Mouse (Mus musculus): ENCODE data around the gene 1700015G11Rik. TPM values are rescaled to one million over a fixed set of nuclear protein-coding genes. Genes with fewer than 3 reads are reported as not detected.

1700015G11Rik gene
- polyA plus RNA-seq, 1 experiment from 2014 or later = not detected

DNA sequence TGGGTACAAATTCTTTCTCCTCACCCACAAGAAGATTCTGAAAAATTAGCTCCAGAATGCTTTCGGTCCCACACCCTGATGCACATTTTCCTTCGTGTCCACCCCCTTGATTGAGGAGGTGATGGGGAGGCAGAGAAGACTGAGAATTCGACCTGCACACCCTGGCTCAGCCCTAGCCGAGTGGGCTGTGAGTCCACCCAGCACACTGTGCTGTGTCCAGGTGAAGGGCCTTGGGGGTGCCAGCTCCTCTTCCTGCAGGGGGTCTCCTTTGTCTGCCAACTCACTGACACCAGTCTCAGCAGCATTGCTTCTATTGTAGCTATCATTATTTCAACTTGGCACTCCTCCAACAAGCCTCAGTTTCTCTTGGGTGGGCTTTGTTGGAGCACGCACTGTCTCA is 42.4 kb downstream of the 1700015G11Rik start:
- H3K9ac ChIP-seq (ENCODE audit: low read depth, low read length) = no peak overlapping the region
- no peaks in the 10 kb centered on the region for H3K27me3 ChIP-seq (replicated peaks; ENCODE audit: control insufficient read depth, insufficient read depth, low read length)
- H3K36me3 ChIP-seq (ENCODE audit: control insufficient read depth, insufficient read depth) = no peaks in the 10 kb centered on the region
- no peaks in the 10 kb centered on the region for H3K9me3 ChIP-seq (ENCODE audit: control insufficient read depth)
- no peak overlapping the region for H3K4me2 ChIP-seq (replicated peaks; ENCODE audit: low read depth)
- 73% methylated on average over 5 of the region's 5 CpGs for WGBS
- H3K4me1 ChIP-seq (replicated peaks; ENCODE audit: control insufficient read depth, insufficient read depth, low read length) = no peaks in the 10 kb centered on the region
- TF ChIP-seq CTCF (IDR thresholded peaks at IDR 0.05; ENCODE audit: low read depth) = no peak
- H3K4me3 ChIP-seq (ENCODE audit: low read depth, low read length) = no peak overlapping the region
- no peak for ATAC-seq
- no peak overlapping the region for H3K27ac ChIP-seq (ENCODE audit: low read depth, low read length)

DNA sequence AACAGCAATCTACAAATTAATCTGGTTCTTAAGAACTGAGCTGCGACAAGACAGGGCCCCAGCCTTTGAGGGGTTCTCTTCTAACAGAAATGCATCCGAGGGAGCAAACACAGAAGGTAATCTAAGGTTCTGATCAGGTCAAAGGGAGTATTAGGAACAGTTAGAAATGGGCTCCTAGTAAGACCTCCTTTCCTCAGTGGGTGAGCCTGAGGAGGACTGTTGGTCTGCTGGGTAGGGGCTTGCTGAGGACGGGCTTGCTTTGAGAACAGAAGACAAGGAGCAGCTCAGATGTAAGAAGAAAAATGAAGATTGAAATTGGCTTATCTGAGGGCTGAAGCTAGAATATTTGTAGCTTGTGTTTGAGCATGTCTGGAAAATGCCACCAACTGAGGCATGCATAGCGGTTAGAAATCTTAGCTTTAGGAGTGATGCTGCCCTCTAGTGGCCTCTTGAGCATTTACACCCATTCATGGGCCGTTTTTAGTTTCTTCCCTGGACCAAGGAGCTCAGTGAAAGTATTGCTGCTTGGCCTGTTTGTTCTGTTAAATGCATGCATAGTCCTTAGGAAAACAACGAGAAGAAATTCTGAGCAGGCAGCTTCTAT is 43.2 kb downstream of the 1700015G11Rik start:
- no peak overlapping the region for H3K9ac ChIP-seq (ENCODE audit: low read depth, low read length)
- no peak overlapping the region for H3K4me3 ChIP-seq (ENCODE audit: low read depth, low read length)
- WGBS = 34% methylated on average over 6 of the region's 6 CpGs
- no peaks in the 10 kb centered on the region for H3K27me3 ChIP-seq (replicated peaks; ENCODE audit: control insufficient read depth, insufficient read depth, low read length)
- no peak overlapping the region for H3K4me2 ChIP-seq (replicated peaks; ENCODE audit: low read depth)
- TF ChIP-seq CTCF (IDR thresholded peaks at IDR 0.05; ENCODE audit: low read depth) = peak; percentile 92
- H3K9me3 ChIP-seq (ENCODE audit: control insufficient read depth) = no peaks in the 10 kb centered on the region
- no peaks in the 10 kb centered on the region for H3K4me1 ChIP-seq (replicated peaks; ENCODE audit: control insufficient read depth, insufficient read depth, low read length)
- H3K27ac ChIP-seq (ENCODE audit: low read depth, low read length) = no peak overlapping the region
- H3K36me3 ChIP-seq (ENCODE audit: control insufficient read depth, insufficient read depth) = no peaks in the 10 kb centered on the region
- 0 out of 2 replicates have a peak, but pooled peaks have one; percentile 19 for ATAC-seq

DNA sequence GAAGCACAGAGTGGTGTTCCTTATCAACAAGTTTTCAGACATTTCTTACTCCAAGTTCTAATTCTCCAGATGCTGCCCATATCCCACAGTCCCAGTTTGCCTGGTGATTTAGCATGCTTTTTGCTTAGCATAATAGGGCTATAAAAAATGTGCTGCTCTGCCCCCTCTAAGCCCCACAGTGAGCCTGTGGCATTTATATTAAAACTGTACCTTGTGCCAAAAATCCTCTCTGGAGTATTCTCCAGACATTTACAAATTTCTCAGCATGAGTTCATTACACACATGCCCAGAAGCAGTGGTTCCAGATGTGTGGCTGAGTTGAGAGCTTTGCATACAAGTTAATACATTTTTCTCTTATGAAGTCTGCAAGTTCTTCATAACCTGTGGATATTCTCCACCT is 46.1 kb downstream of the 1700015G11Rik start:
- H3K9me3 ChIP-seq (ENCODE audit: control insufficient read depth) = no peaks in the 10 kb centered on the region
- no peaks in the 10 kb centered on the region for H3K27me3 ChIP-seq (replicated peaks; ENCODE audit: control insufficient read depth, insufficient read depth, low read length)
- H3K4me3 ChIP-seq (ENCODE audit: low read depth, low read length) = no peak overlapping the region
- H3K4me1 ChIP-seq (replicated peaks; ENCODE audit: control insufficient read depth, insufficient read depth, low read length) = no peaks in the 10 kb centered on the region
- ATAC-seq = no peak
- no peaks in the 10 kb centered on the region for H3K36me3 ChIP-seq (ENCODE audit: control insufficient read depth, insufficient read depth)
- TF ChIP-seq CTCF (IDR thresholded peaks at IDR 0.05; ENCODE audit: low read depth) = no peak
- no peak overlapping the region for H3K4me2 ChIP-seq (replicated peaks; ENCODE audit: low read depth)
- no peak overlapping the region for H3K27ac ChIP-seq (ENCODE audit: low read depth, low read length)
- no peak overlapping the region for H3K9ac ChIP-seq (ENCODE audit: low read depth, low read length)

DNA sequence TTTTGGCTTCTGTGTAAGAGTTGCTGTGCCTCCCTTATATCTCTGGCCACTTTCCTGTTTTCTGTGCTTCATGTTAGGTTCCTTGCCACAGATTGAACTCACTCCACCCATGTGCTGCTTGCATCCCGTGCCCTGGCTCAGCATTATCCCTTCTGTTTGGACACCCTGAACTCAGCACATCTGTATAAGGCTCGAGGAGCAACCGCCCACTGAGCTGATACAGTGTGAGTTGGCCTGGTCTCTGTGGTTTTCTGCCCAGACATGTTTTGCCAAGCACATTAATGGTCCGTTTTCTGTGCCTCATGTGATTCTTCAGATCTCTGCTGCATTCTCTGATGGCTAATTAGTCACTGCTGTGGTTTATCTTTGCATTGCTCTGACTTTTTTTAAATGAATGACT is 47.9 kb downstream of the 1700015G11Rik start:
- ATAC-seq = no peak
- TF ChIP-seq CTCF (IDR thresholded peaks at IDR 0.05; ENCODE audit: low read depth) = no peak
- WGBS = 88% methylated on average over 4 of the region's 4 CpGs
- Histone ChIP-seq H3K9me3 (ENCODE audit: control insufficient read depth) (no peaks in the 10 kb centered on the region), H3K4me2 (replicated peaks; ENCODE audit: low read depth) (no peak overlapping the region), H3K9ac (ENCODE audit: low read depth, low read length) (no peak overlapping the region), H3K4me3 (ENCODE audit: low read depth, low read length) (no peak overlapping the region), H3K27me3 (replicated peaks; ENCODE audit: control insufficient read depth, insufficient read depth, low read length) (no peaks in the 10 kb centered on the region), H3K27ac (ENCODE audit: low read depth, low read length) (no peak overlapping the region), H3K4me1 (replicated peaks; ENCODE audit: control insufficient read depth, insufficient read depth, low read length) (no peaks in the 10 kb centered on the region), H3K36me3 (ENCODE audit: control insufficient read depth, insufficient read depth) (no peaks in the 10 kb centered on the region)

DNA sequence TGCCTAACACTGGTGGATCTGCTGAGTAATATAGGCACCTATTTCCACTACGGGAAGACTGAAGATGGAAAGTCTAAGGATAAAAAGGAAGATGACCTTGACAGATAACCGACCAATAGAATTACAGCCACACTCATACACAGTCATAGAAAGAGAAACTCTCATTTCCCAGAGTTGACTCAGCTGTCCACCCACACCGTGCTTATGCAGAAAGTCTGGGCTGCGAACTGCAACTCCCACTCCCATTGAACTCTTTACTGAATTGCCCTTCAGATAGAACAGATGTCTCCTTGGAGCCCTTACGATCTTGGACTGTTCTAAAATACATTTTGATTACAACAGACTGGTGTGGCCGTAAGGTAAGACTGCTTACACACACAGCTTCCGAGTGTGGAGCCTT is 50.8 kb downstream of the 1700015G11Rik start:
- Histone ChIP-seq H3K27ac (ENCODE audit: low read depth, low read length) (no peak overlapping the region), H3K4me3 (ENCODE audit: low read depth, low read length) (no peak overlapping the region), H3K9me3 (ENCODE audit: control insufficient read depth) (no peaks in the 10 kb centered on the region), H3K4me1 (replicated peaks; ENCODE audit: control insufficient read depth, insufficient read depth, low read length) (no peaks in the 10 kb centered on the region), H3K9ac (ENCODE audit: low read depth, low read length) (no peak overlapping the region), H3K27me3 (replicated peaks; ENCODE audit: control insufficient read depth, insufficient read depth, low read length) (no peaks in the 10 kb centered on the region), H3K36me3 (ENCODE audit: control insufficient read depth, insufficient read depth) (no peaks in the 10 kb centered on the region), H3K4me2 (replicated peaks; ENCODE audit: low read depth) (no peak overlapping the region)
- no peak for TF ChIP-seq CTCF (IDR thresholded peaks at IDR 0.05; ENCODE audit: low read depth)
- 83% methylated on average over 7 of the region's 7 CpGs for whole genome bisulfite sequencing
- no peak for ATAC-seq

DNA sequence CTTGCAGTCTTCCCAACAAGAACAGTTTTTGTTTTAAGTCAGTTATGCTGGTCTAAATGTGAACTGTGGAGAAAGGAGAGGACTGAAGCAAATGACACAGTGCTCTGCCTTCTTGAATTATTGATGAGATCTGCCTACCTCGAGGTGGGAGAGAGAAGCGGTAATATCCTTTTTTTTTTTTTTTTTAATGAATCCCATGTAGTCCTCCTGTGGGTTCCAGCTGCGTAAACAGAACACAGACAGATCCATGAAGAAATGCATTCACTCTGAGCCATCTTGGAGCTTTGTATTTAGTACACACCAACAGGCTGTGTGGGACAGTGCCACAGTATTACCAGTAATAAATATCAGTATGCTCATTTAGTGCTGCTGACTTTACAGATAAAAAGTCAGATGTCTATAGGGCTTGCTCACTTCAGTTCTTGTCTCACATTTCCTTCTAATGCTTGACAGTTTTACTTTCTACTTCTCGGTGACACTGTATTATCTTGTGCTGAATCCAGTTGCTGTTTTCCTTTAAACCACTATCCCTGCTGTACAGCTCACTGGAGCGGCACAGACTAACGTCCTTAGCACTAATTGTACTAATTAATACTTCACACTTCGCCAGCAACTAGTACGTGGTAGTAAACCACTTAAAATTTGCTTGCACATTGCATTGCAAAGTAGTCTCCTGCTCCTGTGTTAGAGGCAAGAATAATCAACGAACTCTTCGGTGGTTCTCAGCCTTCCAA is 53.1 kb downstream of the 1700015G11Rik start:
- WGBS = 80% methylated on average over 10 of the region's 10 CpGs
- Histone ChIP-seq H3K36me3 (ENCODE audit: control insufficient read depth, insufficient read depth) (no peaks in the 10 kb centered on the region), H3K27me3 (replicated peaks; ENCODE audit: control insufficient read depth, insufficient read depth, low read length) (no peaks in the 10 kb centered on the region), H3K4me3 (ENCODE audit: low read depth, low read length) (no peak overlapping the region), H3K9me3 (ENCODE audit: control insufficient read depth) (no peaks in the 10 kb centered on the region), H3K9ac (ENCODE audit: low read depth, low read length) (no peak overlapping the region), H3K27ac (ENCODE audit: low read depth, low read length) (no peak overlapping the region), H3K4me1 (replicated peaks; ENCODE audit: control insufficient read depth, insufficient read depth, low read length) (no peaks in the 10 kb centered on the region), H3K4me2 (replicated peaks; ENCODE audit: low read depth) (no peak overlapping the region)
- TF ChIP-seq CTCF (IDR thresholded peaks at IDR 0.05; ENCODE audit: low read depth) = no peak
- ATAC-seq = no peak

Other genes starting within 250 kb of the 1700015G11Rik start
- 5.3 and 6.3 TPM in 2 replicates for gene Gas2, start 153.7 kb downstream of the 1700015G11Rik start, polyA plus RNA-seq (2015; fragmentation: Nextera tagmentation; extraction: Ambion mirVana)
- gene Fancf, start 153.5 kb downstream of the 1700015G11Rik start, polyA plus RNA-seq (2015; fragmentation: Nextera tagmentation; extraction: Ambion mirVana) = 5.9 and 6.0 TPM in 2 replicates
- 9.7 and 10.8 TPM in 2 replicates for gene Svip, start 9.7 kb downstream of the 1700015G11Rik start, polyA plus RNA-seq (2015; fragmentation: Nextera tagmentation; extraction: Ambion mirVana)